In the genomic region with DNA sequence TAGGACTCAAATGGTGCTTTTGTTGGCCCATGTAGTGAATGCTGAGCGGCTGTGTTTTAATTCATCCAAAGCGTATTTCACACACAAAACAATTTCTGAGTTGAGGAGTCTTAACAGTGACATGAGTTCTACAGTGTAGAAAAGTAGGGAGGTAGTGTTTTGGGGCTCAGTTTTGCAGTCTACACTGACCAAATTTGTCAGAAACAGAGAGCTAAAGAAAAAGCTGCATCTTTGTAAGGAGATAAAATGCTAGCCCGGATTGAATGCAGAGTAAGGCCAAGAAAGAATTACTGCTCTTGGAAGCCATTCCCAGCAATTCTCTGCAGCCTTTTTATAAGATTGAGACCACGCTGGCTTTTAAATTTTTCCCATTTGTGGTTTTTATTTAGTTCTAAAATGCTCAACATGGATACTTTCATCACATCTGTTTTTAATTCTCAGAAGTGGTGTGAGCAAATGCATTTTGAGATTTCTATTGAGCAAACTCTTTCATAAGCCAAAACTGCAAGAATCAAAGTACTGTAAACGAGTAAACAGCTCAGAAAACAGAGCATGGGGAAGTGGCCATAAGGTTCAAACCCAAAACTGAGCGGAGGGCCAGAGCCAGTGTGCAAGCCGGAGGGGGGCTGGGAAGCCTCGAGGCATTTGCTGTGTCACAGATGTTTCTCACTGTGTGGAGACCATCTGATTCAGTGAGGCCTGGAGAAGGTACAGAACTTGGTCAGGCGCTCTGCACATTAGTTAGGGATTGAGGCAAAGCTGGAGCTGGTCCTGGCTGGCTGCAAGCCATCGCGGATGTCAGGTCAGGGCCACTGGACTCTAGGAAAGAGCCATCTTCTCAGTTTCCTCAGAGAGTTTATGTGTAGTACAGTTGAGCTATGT, we compare ENCODE assay signal across 8 mouse cellular contexts. TPM values are rescaled to one million over a fixed set of nuclear protein-coding genes. Genes with fewer than 3 reads are reported as not detected.
DNase-seq lines count a peak whose midpoint lies in the region; ATAC-seq and TF ChIP-seq lines count a peak whose summit lies in the region.

No protein-coding gene starts in this region.

- no peak overlapping the region for H3K4me3 ChIP-seq in heart, embryonic 10.5 days
- no peak overlapping the region for H3K4me3 ChIP-seq in embryonic facial prominence, embryonic 11.5 days (ENCODE audit: low read depth, low read length)
- H3K4me3 ChIP-seq in lung, postnatal 0 days (ENCODE audit: low read depth, low read length), result no peak overlapping the region

- H3K4me1 ChIP-seq in heart, embryonic 10.5 days, result no peaks in the 10 kb centered on the region
- no peaks in the 10 kb centered on the region for H3K4me1 ChIP-seq in embryonic facial prominence, embryonic 11.5 days (ENCODE audit: control insufficient read depth, insufficient read depth, low read length)
- no peaks in the 10 kb centered on the region for H3K4me1 ChIP-seq in lung, postnatal 0 days (ENCODE audit: insufficient read depth, low read depth, low read length)

- no peak overlapping the region for H3K27ac ChIP-seq in heart, embryonic 10.5 days
- H3K27ac ChIP-seq in embryonic facial prominence, embryonic 11.5 days (replicated peaks; ENCODE audit: low read depth, low read length), result peak overlapping the region; percentile 21; the same call in 1 of the 2 replicates
- no peak overlapping the region for H3K27ac ChIP-seq in lung, postnatal 0 days (ENCODE audit: low read length)

- DNase-seq in heart, adult 11 months, result peak; percentile 97
- no peak for DNase-seq in heart, embryonic 10.5 days (ENCODE audit: low spot score)
- peak; percentile 63 for DNase-seq in embryonic facial prominence, embryonic 11.5 days (ENCODE audit: low spot score)
- DNase-seq in heart, postnatal 4 days, result peak; percentile 45
- peak; percentile 47 for DNase-seq in lung, postnatal 0 days (ENCODE audit: low spot score)
- DNase-seq in thymus, postnatal 14 days, result no peak
- no peak for DNase-seq in MN1 (ENCODE audit: low spot score)
- no peak for DNase-seq in T-cell, adult 2 months (ENCODE audit: low spot score)

- no peaks in the 10 kb centered on the region for H3K27me3 ChIP-seq in heart, embryonic 10.5 days (ENCODE audit: insufficient read depth, poor library complexity, severe bottlenecking)
- H3K27me3 ChIP-seq in embryonic facial prominence, embryonic 11.5 days (ENCODE audit: control insufficient read depth, insufficient read depth, low read length), result no peaks in the 10 kb centered on the region
- no peaks in the 10 kb centered on the region for H3K27me3 ChIP-seq in lung, postnatal 0 days (replicated peaks; ENCODE audit: insufficient read depth, low read length)

- no peaks in the 10 kb centered on the region for H3K9me3 ChIP-seq in heart, embryonic 10.5 days
- H3K9me3 ChIP-seq in embryonic facial prominence, embryonic 11.5 days (replicated peaks; ENCODE audit: control insufficient read depth, low read length), result no peaks in the 10 kb centered on the region
- H3K9me3 ChIP-seq in lung, postnatal 0 days (ENCODE audit: low read length), result no peaks in the 10 kb centered on the region

- TF ChIP-seq CTCF in lung, postnatal 0 days (IDR thresholded peaks at IDR 0.05), result no peak

- ATAC-seq in embryonic facial prominence, embryonic 11.5 days (replicated peaks; ENCODE audit: insufficient number of reproducible peaks, low FRiP score, low TSS enrichment, low read depth), result no peak
- peak; percentile 6; the same call in 1 of the 2 replicates for ATAC-seq in lung, postnatal 0 days

- H3K9ac ChIP-seq in embryonic facial prominence, embryonic 11.5 days (replicated peaks; ENCODE audit: low read length), result no peak overlapping the region
- H3K9ac ChIP-seq in lung, postnatal 0 days (replicated peaks; ENCODE audit: low read depth), result no peak overlapping the region

- TF ChIP-seq EP300 in lung, postnatal 0 days (IDR thresholded peaks at IDR 0.05), result no peak

- H3K36me3 ChIP-seq in heart, embryonic 10.5 days, result no peaks in the 10 kb centered on the region
- no peaks in the 10 kb centered on the region for H3K36me3 ChIP-seq in embryonic facial prominence, embryonic 11.5 days (replicated peaks; ENCODE audit: control insufficient read depth, insufficient read depth, low read depth, low read length)
- no peaks in the 10 kb centered on the region for H3K36me3 ChIP-seq in lung, postnatal 0 days (ENCODE audit: insufficient read depth, low read length)

- no peak overlapping the region for H3K4me2 ChIP-seq in embryonic facial prominence, embryonic 11.5 days (ENCODE audit: low read depth, low read length)
- H3K4me2 ChIP-seq in lung, postnatal 0 days (replicated peaks; ENCODE audit: low read depth, low read length), result no peak overlapping the region

- WGBS in heart, embryonic 10.5 days, result 74% methylated on average over 11 of the region's 11 CpGs
- 51% methylated on average over 11 of the region's 11 CpGs for WGBS in embryonic facial prominence, embryonic 11.5 days
- 67% methylated on average over 11 of the region's 11 CpGs for WGBS in lung, postnatal 0 days

RNA-seq across cellular contexts. Expression of gene Spata5, which starts 17.7 kb away (rescaled TPM):
- 35.2 and 36.2 TPM in 2 replicates for polyA plus RNA-seq in heart, embryonic 10.5 days (2016; fragmentation: Nextera tagmentation; extraction: Ambion mirVana)
- polyA plus RNA-seq in embryonic facial prominence, embryonic 11.5 days (2014; fragmentation: Nextera tagmentation; extraction: Ambion mirVana), result 52.9 and 57.6 TPM in 2 replicates
- 10 to 100 TPM; 25.4 to 28.9 TPM for total RNA-seq in heart, postnatal 4 days (2021)
- 13.1 and 17.2 TPM in 2 replicates for polyA plus RNA-seq in lung, postnatal 0 days (2015; fragmentation: Nextera tagmentation; extraction: Ambion mirVana)

RNA-seq across cellular contexts. Expression of gene Nudt6, which starts 18.0 kb away (rescaled TPM):
- polyA plus RNA-seq in heart, embryonic 10.5 days (2016; fragmentation: Nextera tagmentation; extraction: Ambion mirVana), result 7.8 and 10.7 TPM in 2 replicates
- 3.6 and 3.8 TPM in 2 replicates for polyA plus RNA-seq in embryonic facial prominence, embryonic 11.5 days (2014; fragmentation: Nextera tagmentation; extraction: Ambion mirVana)
- total RNA-seq in heart, postnatal 4 days (2021), result 10 to 100 TPM; 15.0 to 15.1 TPM
- polyA plus RNA-seq in lung, postnatal 0 days (2015; fragmentation: Nextera tagmentation; extraction: Ambion mirVana), result 7.3 and 8.8 TPM in 2 replicates

RNA-seq across cellular contexts. Expression of gene Fgf2, which starts 53.8 kb away (rescaled TPM):
- 0.50 and 0.92 TPM in 2 replicates for polyA plus RNA-seq in heart, embryonic 10.5 days (2016; fragmentation: Nextera tagmentation; extraction: Ambion mirVana)
- 1.3 and 1.6 TPM in 2 replicates for polyA plus RNA-seq in embryonic facial prominence, embryonic 11.5 days (2014; fragmentation: Nextera tagmentation; extraction: Ambion mirVana)
- 1 to 10 TPM; 3.2 to 3.5 TPM for total RNA-seq in heart, postnatal 4 days (2021)
- 1.5 and 2.1 TPM in 2 replicates for polyA plus RNA-seq in lung, postnatal 0 days (2015; fragmentation: Nextera tagmentation; extraction: Ambion mirVana)

Comparison
In these comparisons a context has a peak if more than half of its experiments do, and no peak if none do; other contexts are left out.
1. DNase-seq: peak in heart, adult 11 months (single experiment), embryonic facial prominence, embryonic 11.5 days (single experiment), heart, postnatal 4 days (single experiment) and lung, postnatal 0 days (single experiment); none in heart, embryonic 10.5 days (single experiment), thymus, postnatal 14 days (single experiment), MN1 (single experiment) and T-cell, adult 2 months (single experiment).